Mouse (Mus musculus): ENCODE measurements at regions not wholly inside any gene's neighbourhood (a gene's known extent, or its start where the extent isn't known, plus 50 kb on each side); places are given as distances from the start of the nearest gene placed in this dataset.
A peak's percentile ranks its signal among the peaks of the same experiment; 100 is the strongest.

- no peak for DNase-seq (ENCODE audit: low read depth, low spot score)
Observed at GRCm38 (mm10) chr2:117811931-117812330, 299.7 kb upstream of the Thbs1 start.

DNA sequence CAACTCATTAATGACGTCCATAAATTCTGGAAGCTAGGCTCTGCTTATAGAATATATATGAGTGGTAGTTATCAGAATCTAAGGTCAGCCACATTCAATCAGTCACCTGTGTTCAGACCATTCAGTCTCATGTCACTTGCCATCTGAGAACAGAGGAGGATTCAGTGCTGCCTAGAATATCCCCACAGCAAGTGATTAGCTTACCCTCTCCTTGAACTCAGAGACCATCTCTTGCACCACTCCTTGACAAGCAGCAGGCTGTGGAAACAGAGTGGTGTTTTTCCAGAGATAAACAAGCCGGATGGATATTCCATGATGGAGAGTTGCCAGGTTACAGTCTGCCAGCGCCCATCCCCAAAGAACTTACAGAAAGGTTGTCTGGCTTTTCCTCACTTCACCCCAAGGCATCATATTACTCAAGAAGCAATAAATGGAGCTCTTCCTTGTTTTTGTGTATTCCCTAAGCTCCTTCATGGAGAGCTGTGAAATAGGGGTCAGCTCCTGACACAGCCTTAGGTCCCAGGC lies 291.9 kb upstream of the Thbs1 start:
- no peak for DNase-seq (ENCODE audit: low read depth, low spot score)

DNA sequence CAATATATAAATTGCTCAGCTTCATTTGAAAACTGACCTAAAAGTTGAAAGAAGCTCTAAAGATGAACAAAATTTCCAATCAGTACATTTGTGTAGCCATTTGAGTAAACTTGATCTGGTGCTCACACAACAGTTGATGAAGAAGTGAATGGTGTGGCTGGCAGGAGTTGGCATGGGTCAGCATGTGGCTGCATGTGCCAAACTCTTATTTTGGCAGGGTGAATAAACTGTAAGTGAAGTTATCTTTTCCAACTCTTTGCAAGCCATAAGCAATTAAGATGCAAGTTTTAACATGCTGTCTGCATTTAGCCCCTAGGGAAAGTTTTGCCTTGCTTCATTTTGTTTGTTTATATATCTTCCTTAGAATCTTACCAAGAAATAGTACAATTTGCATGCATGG lies 291.0 kb upstream of the Thbs1 start:
- no peak for DNase-seq (ENCODE audit: low read depth, low spot score)

DNA sequence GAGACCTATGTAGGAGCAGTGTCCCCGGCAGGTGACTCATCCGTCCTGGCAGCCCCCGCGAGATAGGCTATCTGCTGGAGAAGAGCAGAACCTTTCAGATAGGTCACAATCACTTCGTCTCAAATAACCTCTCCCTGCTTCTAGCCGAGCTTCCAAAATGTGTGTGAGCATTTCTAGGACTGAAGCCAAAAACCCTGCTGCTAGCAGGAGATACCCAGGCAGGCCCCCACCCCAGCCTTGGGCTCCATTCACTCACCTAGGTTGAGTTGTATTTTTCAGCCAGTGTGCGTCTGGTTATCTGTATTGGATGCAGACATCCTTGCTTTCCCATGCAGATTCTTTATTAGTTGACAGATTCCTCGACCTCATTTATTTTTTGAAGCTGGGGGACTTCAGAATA lies 286.6 kb upstream of the Thbs1 start:
- no peak for DNase-seq (ENCODE audit: low read depth, low spot score)

- DNase-seq (ENCODE audit: low read depth, low spot score), result no peak
Observed at GRCm38 (mm10) chr2:117827278-117827677, 284.4 kb upstream of the Thbs1 start.

DNA sequence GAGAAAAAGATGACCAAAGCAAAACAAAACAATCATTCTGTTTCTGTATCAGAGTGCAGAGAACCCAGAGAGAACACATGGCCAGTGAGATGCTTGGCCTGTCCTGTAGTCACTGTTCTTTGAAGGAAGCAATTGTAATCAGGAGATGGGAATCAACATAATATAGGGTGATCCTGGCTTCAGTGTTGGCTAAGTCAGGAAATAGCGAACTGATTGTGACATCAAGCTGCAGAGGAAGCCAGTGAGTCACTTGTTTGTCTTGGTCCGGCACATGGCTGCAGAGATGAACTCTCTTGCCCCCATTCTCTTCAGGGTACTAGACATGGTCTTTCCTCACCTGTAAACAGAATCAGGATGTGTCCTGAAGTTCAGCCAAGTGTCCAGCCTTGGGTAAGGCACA lies 273.3 kb upstream of the Thbs1 start:
- no peak for DNase-seq (ENCODE audit: low read depth, low spot score)

- no peak for DNase-seq (ENCODE audit: low read depth, low spot score)
Observed at GRCm38 (mm10) chr2:117840406-117840805, 271.3 kb upstream of the Thbs1 start.

GRCm38 (mm10) chr2:117842309-117842986 lies 269.2 kb upstream of the Thbs1 start:
- no peak for DNase-seq (ENCODE audit: low read depth, low spot score)

- DNase-seq (ENCODE audit: low read depth, low spot score), result no peak
Observed at GRCm38 (mm10) chr2:117852442-117852841, 259.2 kb upstream of the Thbs1 start.

GRCm38 (mm10) chr2:117862301-117862700 lies 249.4 kb upstream of the Thbs1 start:
- no peak for DNase-seq (ENCODE audit: low read depth, low spot score)

DNA sequence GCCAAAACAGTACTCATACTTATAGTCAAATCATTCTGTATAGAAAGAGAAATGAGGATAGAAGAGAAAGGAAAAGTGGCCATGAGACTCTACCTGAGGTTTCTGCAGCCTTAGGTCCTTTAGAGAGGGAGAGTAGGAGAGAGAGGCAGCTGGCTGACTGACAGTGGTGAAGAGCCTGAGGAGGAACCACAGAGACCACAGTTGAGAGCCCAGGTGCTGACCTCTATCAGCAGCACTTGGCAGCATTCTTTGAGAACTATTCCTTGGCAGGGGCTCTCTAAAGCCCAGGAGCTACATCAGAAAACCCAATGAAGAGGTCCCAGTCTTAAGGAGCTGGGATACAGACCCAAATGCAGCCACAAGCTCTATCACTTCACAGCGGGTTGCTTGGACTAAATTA lies 246.6 kb upstream of the Thbs1 start:
- DNase-seq (ENCODE audit: low read depth, low spot score), result no peak

GRCm38 (mm10) chr2:117866946-117867345 lies 244.7 kb upstream of the Thbs1 start:
- DNase-seq (ENCODE audit: low read depth, low spot score), result no peak

DNA sequence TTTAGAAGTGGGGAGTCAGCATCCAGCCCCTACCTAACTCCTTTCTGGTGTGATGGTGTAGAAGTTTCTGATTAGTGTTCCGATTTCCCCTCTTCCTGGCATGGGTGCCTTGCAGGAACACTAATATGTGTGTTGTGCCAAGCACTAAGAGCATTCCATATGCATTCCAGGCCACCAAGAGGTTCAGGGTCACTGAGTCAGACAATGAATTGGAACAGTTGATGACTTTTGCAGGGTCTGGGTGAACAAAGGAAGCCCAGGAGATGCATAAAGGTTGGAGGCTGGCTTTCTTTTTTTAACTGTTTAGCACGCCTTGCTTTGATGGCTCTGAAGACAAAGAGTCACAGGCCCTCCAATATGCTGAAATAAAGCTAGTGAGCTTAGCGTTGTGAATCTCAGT lies 244.3 kb upstream of the Thbs1 start:
- DNase-seq (ENCODE audit: low read depth, low spot score), result peak; percentile 26

GRCm38 (mm10) chr2:117868857-117869256 lies 242.8 kb upstream of the Thbs1 start:
- no peak for DNase-seq (ENCODE audit: low read depth, low spot score)

- DNase-seq (ENCODE audit: low read depth, low spot score), result peak; percentile 21
Observed at GRCm38 (mm10) chr2:117871507-117872282, 240.0 kb upstream of the Thbs1 start.

- DNase-seq (ENCODE audit: low read depth, low spot score), result no peak
Observed at GRCm38 (mm10) chr2:117877816-117878215, 233.9 kb upstream of the Thbs1 start.

GRCm38 (mm10) chr2:117882136-117882535 lies 229.5 kb upstream of the Thbs1 start:
- no peak for DNase-seq (ENCODE audit: low read depth, low spot score)

GRCm38 (mm10) chr2:117882890-117883289 lies 228.8 kb upstream of the Thbs1 start:
- no peak for DNase-seq (ENCODE audit: low read depth, low spot score)

GRCm38 (mm10) chr2:117886516-117886915 lies 225.2 kb upstream of the Thbs1 start:
- DNase-seq (ENCODE audit: low read depth, low spot score), result no peak

DNA sequence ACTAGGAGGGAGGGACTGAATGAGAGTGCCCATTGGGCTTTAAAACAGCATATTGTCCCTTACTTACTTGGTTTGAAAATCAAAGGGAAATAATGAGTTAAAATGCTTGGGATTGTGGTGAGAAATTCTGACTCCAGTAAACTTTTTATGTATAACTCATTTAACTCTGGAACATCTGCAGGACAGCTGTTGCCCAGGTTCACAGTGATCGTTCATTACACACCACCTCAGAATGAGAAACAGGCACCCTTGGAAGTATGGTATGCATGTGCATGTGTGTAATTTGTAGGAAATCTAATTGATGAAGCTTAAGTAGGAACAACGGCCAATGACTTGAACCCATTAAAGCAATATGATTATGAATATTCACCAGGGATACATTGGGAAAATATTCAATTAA lies 210.4 kb upstream of the Thbs1 start:
- DNase-seq (ENCODE audit: low read depth, low spot score), result no peak

- DNase-seq (ENCODE audit: low read depth, low spot score), result no peak
Observed at GRCm38 (mm10) chr2:117902837-117903236, 208.8 kb upstream of the Thbs1 start.

- no peak for DNase-seq (ENCODE audit: low read depth, low spot score)
Observed at GRCm38 (mm10) chr2:117903705-117904104, 208.0 kb upstream of the Thbs1 start.

DNA sequence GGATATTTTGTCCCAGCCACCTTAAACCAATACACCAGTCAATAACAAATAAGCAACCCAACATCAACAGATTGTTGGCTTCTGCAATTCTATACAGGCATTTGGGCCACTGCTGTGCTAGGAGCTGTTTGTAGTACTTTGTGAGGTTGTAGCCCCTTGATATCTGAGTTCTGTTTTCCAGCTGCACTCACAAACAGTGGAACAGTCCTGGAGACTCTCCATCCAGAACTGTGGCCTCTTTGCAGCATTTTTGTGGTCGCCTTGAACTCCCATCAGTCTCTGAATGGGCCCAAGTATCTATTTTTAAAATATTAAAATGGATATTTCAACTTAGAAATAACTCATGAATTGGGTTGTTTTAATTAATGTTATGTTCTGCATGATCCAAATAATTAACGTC lies 205.2 kb upstream of the Thbs1 start:
- no peak for DNase-seq (ENCODE audit: low read depth, low spot score)

Data from ZHBTc4 (cell line).